Mouse (Mus musculus): ENCODE results near the gene Acot13. TPM values are rescaled to one million over a fixed set of nuclear protein-coding genes. Genes with fewer than 3 reads are reported as not detected.

Gene Acot13
- total RNA-seq, 2 experiments from 2014 or later: 89.4 to 91.9 TPM

DNA sequence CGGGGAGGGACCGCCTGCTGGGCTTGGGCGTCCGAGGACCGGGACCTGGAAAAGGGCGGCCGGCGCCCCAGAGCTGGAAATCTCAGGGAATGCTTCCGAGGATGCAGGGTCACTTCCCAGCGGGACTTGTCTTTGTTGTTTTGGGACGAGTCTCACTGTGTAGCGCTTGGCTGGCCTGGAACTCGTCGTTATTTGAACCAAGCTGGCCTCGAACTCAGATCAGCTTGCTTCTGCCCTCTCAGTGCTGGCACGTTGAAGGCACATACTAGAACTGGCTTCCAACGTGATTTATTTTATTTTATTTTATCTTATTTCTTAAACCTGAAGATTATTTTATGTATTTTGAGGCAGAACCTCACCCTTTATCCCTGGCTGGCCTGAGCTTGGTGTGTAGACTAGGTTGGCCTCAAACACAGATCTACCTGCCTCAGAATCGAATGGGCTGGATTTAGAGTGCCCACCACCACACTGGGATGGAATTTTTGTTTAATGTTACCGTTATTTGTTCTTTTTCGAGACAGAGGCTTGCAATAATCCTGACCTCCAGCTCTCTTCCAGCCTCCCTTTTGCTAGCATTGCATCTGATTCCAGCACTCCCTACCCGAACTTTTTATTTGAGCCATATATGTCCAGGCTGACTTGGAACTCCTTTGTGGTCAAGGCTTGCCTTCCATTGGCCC lies 931 bp upstream of the Acot13 start:
- DNase-seq (ENCODE audit: low spot score in 2 of 2): no peak

DNA sequence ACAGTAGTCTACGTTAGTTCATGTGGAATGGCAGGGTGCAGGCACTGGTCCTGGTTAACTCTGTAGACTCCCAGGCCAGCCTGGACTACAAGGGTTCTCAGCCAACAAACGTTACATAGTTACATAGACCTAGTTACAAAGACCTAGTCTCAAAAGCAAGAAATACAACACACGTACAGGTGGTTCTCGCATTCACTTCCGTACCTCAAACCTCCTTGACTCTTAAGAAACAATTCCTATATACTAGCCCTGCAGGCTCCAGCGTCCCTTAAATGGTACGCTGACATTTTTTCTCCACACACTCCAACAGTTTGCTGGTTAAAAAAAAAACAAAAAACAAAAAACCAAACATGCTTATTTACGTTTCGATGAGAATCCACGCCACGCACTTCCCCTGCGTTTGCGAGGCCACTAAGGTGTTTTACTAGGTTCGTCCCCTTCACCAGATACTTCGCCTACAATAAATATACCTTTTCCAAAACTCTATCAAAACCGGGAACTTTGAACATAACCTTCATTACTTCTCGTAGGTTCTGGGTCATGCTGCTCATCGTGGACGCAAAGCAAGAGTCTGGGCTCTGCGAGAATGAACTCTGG lies 486 bp downstream of the Acot13 start:
- no peak for DNase-seq (ENCODE audit: low spot score in 2 of 2)

DNA sequence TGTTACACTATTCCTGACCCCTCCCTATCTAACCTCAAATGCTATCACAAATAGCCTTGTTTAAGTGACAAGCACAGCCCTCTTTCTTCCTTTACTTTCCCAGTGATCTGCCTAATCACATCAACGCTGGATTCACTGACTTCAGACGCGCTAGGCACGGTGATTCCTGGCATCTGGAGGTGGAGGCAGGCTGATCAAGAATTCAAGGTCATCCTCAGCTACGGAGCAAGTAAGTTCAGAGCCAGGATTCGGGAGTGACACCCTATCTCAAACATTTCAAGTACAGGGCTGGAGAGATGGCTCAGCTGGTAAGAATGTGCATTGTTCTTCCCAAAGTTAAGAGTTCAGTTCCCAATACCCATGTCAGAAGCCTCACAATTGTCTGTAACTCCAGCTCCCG lies 5.2 kb downstream of the Acot13 start:
- DNase-seq (ENCODE audit: low spot score in 2 of 2): no peak

DNA sequence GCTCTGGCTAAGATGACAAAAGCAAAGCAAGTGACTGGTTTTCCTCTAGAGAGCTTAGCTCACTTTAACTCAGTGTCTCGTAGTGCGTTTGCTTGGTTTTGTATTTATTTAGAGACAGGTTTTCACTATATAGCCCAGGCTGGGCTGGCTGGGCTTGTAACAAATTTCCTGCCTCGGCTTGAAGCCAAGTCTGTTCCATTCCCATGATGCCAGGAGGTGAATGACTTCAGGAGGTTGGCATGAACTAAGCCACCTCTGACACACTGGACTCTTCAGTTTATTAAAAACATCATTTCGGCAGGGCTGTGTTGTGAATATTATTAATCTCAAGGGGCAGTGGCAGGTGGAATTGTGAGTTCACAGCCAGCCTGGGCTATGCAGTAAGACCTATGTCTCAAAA lies 5.8 kb downstream of the Acot13 start:
- no peak for DNase-seq (ENCODE audit: low spot score in 2 of 2)

DNA sequence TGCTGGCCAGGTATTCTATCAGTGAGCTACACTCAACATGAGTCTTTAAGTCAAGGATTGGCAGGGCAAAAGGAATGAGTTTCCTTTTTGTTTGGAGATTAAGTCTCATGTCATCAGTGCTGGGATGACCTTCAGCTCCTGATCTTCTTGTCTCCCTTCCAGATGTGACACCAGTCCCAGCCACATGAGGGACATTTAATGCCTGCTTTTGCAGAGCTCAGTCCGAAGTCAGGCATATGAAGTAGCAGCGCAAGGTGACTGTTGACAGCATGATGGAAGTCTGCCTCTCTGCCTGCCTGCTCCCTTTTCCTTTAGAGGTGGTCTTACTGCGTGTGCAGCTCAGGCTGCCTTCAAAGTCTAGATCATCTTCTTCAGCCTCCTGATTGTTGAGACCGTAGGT lies 6.7 kb downstream of the Acot13 start:
- no peak for DNase-seq (ENCODE audit: low spot score in 2 of 2)

DNA sequence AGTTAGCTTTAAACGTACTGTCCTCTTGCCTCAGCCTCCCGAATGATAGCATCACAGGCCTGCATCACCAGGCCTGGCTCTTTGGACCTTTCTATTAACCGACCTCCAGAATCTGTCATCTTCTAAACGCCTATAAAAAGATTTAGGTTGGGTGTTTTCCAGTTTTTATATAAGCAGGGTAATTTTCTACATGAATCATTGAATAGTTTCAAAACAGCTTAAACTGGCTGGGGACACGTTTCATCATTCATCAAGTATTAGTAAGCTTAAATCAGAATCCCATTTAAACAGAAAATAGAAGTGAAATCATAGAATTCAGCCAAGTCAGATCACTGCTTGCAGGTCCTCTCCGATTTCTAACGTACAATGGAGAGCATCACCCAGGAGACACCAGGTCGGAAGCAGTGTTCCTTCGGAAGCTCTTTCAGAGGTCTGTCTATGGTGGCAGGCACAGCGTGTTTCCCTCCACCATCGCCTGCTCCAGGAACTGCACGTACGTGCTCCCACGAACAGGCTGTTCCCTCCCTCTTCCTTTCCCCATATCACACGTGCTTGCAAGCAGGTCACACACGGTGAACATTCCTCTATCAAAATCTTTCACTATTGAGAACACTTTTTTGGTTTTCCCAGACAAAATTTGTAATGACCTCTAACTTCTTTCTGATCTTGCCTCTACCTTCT lies 8.5 kb downstream of the Acot13 start:
- no peak for DNase-seq (ENCODE audit: low spot score in 2 of 2)

DNA sequence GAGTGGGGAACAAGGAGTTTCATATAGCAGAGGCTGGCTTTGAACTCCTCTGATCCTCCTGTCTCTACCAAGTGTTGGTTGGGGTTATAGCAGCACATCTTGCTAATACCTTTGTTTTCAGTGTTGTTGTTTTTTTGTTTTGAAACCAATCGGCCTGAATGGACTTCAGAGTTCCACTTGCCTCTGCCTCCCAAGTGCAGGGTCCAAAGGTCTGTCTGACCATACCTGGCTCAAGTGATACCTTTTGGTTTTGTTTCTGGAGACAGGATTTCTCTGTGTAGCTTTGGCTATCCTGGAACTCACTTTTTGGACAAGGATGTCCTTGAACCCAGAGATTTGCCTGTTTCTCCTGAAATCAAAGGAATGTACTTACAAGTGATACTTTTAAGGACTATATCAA lies 11.4 kb downstream of the Acot13 start:
- no peak for DNase-seq (ENCODE audit: low spot score in 2 of 2)

DNA sequence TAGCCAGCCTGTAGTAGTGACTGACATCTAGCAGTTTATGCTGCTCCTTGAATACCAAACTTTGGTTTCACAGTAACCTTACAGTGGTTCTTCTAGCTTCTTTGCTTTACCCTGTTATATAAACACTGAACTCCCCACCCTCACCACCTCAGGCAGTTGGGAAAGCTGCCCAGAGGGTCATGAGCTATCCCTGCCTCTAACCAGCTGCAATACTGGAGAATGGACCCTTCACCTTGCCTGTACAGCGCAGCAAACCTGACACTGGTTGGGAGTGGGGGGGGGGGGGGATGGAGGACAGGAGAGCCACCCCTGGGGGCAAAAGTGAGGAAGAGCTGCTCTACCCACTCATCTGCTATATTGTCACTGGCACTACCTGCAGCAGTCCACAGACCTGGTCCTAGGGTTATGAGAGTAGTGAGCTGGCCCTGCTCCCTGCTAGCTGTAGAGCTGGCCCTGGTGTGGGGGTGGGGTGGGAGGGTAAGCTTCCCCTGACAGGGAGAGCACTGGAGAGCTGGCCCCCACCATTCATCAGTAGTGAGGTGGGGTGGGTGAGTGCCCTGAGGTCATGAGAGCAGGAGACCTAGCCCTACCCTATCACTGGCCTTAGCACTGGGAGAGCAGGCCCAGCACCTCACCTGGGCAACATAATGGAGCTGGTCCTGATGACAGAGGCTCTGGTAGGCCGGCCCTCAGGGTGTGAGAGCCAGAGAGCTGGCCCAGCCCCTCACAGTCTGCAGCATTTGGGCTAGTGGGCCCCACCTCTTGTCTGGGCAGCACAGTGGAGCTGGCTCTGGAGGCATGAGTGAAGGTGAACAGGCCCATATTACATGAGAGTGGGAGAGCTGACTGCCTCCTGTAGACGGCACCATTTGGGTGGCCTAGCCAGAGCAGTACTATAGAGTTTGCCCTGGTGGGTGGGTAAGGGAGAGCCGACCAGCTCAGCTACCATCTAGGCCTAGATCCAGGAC lies 14.9 kb downstream of the Acot13 start:
- DNase-seq (ENCODE audit: low spot score in 2 of 2): no peak

DNA sequence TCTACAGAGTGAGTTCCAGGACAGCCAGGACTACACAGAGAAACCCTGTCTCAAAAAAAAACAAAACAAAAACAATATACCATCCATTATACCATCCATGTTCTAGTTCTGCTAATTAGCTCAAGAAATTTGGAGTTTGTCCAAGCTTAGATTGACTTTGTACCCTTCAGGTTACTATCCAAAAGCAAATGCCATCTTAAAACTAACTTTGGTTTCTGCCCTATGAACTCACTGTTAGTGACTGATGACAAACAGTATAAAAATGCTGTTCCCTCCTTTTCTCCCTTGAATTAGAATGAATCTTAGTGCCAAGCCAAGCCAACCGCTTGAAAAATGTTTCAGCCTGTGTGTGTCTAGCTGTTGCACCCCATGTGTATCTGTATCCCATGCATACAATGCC lies 16.7 kb downstream of the Acot13 start:
- no peak for DNase-seq (ENCODE audit: low spot score in 2 of 2)

DNA sequence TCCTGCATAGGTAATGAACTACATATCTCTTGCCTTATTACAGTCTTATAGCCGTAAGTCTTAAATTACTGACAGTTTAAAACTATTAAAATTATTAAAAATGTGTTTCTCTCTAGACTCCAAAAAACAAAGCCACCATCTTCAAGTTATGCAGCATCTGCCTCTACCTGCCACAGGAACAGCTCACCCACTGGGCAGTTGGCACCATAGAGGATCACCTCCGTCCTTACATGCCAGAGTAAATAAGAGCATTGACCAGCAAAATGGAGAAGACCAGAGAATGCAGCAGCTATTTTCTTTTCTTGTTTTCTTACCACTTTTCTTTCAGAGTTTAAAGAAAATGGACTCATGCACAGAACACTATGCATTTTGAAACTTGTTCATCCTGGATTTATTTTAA lies 18.8 kb downstream of the Acot13 start:
- no peak for DNase-seq (ENCODE audit: low spot score in 2 of 2)

DNA sequence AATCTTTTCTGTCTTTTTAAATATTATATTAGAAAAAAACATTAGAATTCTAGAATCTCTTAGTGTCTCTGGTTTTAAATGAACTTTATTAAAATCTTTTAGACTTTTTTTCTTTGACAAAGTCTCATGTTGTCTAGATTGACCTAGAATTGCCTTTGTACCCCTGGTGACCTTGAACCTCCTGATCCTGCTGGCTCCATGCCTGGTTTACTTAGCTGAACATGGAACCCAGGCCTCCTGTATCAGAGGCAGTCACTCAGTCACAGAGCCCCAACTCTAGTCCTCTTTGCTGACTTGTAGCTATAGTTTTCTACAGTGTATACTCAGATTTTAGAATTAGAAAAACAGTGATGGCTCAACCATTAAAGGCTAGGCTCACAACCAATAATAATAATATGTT lies 25.3 kb downstream of the Acot13 start:
- DNase-seq (ENCODE audit: low spot score in 2 of 2): no peak

DNA sequence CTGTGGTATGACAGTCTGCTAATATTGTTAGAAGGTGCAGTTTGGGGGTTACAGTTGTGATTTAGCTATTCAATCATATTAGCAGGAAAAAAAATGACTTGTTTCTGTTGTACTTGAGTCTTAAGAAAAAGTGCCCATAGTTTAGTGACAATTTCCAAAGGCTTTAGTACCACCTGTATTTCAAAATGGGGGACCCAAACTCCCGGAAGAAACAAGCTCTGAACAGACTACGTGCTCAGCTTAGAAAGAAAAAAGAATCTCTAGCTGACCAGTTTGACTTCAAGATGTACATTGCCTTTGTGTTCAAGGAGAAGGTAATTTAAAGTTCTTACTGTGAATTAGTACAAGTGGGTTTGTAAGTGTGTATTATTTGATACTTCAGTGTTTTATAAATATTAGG lies 28.1 kb downstream of the Acot13 start:
- no peak for DNase-seq (ENCODE audit: low spot score in 2 of 2)

DNA sequence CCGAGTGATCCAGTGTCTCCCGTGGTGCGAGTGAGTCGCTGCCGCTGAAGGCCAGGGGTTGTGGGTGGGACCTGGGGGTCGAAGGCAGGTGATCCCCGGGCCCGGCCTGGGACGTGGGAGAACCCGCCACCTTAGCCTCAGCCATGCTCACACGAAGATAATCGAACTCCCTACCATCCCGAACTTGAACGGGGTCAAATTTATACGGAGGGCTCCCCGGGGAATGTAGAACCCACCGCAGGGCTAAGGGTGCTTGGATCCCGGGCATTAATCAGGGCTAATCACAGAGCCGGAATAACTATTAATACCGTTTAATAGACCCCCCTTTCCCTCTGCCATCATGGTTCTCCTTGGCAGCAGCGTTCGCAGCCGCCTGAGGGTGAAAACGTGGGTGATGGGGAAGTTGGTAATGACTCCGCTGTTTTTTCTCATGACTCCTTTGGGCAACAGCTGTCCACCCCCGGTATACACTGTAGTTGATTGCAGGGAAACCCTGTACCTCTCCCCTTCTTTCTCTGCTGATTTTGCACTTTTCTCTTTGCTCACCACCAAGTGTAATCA lies 29.1 kb downstream of the Acot13 start:
- peak in 1 of 2 experiments; percentile 8 for DNase-seq (ENCODE audit: low spot score in 2 of 2)

DNA sequence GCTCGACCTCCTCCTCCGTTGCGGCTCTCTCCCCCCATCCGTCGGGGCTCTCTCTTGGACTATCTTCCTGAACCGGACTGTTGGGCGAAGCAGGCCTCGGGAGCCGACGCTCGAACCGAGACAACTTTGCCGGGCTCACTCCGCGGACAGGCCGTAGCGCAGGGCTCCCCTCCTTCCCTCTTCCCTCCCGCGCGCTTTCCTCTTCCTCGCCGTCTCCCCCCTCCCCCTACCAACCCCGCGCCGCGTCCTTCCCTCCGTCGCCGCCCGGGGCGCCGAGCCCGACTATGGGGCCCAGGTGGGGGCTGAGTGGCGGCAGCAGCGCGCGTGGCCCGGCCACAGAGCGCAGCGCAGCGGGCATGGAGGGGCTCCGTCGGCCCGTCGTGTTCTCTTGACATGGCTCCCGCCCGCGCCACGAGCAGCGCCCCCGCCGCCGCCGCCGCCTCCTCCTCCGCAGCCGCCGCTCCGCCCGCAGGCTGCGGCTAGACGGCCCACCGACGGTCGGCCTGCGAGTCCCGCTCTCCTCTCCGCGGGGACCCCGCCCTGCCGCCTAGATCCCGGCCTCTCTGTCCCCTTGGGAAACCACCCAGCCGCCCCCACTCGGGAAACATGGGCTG lies 29.9 kb downstream of the Acot13 start, which contains the start of gene BC005537:
Gene BC005537 (plus strand): TSS at position 350 of the 614 bp plus-strand sequence.
- peak; percentile 27 to 52 for DNase-seq (ENCODE audit: low spot score in 2 of 2)

DNA sequence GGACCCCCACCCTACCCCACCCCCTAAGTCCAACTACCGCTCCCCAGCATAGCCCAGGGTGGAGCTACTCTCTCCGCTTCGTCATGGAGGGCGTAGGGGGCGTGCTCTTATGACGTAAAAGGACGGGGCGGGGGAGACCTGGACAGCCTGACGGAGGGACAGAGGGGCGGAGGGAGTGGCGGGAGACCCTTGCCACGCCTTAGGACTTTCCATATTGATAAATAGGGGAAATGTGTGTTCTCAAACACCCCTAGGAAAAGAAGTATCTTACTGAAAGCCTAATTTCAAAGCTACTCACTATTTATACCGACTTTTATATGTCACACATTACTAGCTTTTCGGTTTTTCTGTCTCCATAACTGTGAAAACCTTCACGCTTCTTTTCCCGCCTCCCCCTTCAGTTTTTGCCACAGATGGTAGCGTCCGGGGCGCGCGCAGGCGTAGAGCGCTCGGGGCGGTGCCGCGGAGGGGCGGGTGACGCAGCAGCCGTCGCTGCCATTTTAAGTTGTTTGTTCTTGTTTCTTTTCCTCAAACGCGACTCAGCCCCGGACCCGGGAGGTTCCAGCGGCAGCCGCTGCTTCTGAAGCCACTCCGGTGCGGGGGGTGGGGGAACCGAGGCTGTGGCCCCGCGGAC lies 30.5 kb downstream of the Acot13 start:
- DNase-seq (ENCODE audit: low spot score in 2 of 2): peak; percentile 95

DNA sequence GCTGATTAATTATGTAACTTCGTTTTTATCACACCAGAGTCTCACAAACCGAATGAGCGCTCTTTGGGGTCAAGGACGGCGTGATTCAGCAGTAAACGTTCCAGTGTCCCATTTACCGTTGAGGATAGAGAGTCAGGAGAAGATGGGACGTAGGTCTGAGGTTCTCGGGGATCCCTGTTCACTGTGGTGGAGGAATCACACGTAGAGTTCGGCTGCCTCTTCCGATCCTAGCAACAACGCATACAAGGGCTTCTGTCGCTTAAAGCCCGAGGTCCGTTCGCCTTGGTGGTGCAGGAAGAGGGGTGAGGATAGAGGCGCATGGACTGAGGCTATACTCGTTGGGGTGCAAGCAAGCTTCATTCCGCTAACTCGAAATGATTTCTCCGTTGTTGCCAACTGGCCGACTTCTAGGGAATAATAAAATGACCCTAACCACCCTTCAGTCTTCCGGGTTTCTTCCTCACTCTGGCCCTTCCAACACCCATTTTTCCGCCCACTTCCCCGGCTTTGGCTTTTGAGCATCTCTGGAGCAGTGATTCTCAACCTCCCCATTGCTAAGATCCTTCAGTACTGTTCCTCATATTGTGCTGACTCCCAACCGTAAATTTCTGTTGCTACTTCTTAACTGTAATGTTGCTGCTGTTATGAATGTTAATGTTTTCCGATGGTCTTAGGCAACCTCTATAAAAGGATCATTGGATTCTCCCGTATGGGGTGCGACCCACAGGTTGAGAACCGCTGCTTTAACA lies 31.2 kb downstream of the Acot13 start:
- DNase-seq (ENCODE audit: low spot score in 2 of 2): peak; percentile 39 to 43

DNA sequence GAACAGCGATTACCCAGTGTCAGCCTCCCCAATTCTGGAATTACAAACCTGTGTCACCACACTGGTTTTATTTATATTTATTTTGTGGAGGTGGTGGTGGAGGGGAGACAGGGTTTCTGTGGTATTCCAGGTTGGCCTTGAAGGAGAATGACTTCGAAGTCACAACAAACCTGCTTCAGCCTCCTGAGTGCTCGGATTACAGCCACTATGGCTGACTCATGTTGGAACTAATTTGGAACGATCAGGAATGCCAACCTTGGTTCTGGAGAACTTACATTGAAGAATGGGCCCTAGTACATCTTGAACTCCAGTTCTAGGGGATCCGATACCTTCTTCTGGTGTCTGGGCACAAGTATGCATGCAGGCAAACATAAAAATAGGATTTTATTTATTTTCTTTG lies 32.0 kb downstream of the Acot13 start:
- DNase-seq (ENCODE audit: low spot score in 2 of 2): no peak

DNA sequence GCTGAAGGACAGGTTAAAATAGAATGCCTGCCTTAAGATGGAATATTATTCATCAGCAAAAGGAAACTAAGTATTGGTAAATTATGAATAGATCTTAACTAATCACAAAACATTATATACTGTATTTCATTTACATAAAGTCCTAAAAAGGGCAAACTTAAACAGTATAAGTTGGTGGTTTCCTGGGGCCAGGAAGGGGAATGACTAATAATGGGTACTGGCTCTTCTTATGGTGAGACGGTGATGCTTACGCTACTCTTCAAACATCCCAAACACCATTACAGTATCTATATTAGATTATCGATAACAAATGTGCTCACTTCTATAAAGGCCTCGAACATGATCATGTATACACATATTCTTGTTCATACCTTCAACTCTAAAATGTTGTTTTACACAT lies 32.7 kb downstream of the Acot13 start:
- DNase-seq (ENCODE audit: low spot score in 2 of 2): no peak

DNA sequence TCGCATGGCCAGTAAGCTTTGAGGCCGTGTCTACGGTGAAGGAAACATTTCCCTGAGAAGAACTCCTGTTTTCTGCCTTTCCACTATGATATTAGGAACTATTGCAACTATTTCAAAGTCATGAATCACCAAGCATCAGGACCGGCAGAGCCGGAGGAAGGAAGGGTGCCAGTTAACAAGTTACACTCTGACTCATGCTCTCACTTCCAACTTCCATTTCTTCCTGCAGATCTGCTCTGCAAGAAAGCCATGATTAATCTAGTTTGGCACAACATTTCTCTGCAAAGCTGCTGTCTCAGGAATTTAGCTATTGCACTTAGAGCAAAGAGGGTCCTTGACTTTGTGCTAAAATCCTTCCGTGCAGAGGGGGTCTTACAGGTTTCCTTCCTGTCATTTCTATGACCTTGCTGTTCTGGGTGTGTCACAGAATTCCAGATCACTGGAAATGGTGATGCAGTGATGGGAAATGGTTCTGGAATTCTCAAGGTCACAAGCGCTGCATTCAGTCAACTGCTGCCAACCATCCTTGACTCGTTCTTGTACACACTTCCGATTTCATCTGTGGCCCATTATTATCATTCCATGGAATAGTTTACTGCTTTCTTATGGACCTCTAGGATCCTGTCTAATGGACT lies 38.8 kb downstream of the Acot13 start:
- peak in 1 of 2 experiments; percentile 22 for DNase-seq (ENCODE audit: low spot score in 2 of 2)

Data from left cerebral cortex, adult 18-20 months (tissue).